14 mouse cellular contexts compared by ENCODE assay signal in the genomic region with DNA sequence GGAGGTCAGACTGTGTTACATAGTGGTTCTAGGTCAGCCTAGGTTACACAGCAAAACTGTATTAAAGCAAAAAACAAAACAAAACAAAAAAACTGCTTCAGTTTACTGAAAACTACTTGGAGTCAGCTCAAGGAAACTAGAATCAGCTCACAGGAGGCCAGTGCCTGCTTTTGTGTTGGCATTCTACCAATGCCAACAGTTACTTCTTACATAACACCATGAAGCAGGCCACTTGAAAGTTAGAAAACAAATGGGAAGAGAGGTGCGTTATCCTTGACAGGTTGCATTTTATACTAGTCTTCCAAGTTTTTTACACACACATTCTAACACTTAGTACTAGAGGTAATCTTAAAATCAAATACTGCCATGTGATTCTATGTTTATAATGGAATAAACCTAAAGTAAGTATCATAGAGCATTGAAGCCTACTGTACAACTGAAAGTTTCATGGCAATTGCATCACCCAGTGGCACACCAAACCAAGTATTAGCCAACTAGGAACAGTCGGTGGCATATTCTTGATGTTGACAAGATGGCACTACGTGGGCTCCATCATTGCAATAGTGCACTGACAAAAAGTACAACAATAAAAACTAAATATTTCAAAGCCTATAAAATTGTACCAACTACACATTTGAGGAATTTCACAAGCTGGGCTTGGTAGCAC. TPM values are rescaled to one million over a fixed set of nuclear protein-coding genes. Genes with fewer than 3 reads are reported as not detected.
A peak's percentile ranks its signal among the peaks of the same experiment; 100 is the strongest.
DNase-seq lines count a peak whose midpoint lies in the region; ATAC-seq and TF ChIP-seq lines count a peak whose summit lies in the region.
"Had no signal": no experiment of that assay in that cellular context is flagged by ENCODE, and none has a peak within 500 bp of the region (broad histone marks: within the 10 kb centered on the region; RNA-seq: fewer than 3 reads in every experiment).

No protein-coding gene starts in this region.

- H3K4me1 ChIP-seq in hindbrain, postnatal 0 days (ENCODE audit: insufficient read depth, low read length) = 0 out of 2 replicates have a peak, but pooled peaks cover 4% of the 10 kb centered on the region
- H3K4me1 ChIP-seq in hindbrain, embryonic 11.5 days (replicated peaks; ENCODE audit: control insufficient read depth, insufficient read depth, low read length) = no peaks in the 10 kb centered on the region
- H3K4me1 ChIP-seq in lung, embryonic 14.5 days (ENCODE audit: insufficient read depth) = no peaks in the 10 kb centered on the region
- peaks cover 2% of the 10 kb centered on the region; the same call in 1 of the 2 replicates for H3K4me1 ChIP-seq in small intestine, adult 2 months (ENCODE audit: control insufficient read depth, insufficient read depth, insufficient read length, low read length)
- no peaks in the 10 kb centered on the region for H3K4me1 ChIP-seq in forebrain, embryonic 14.5 days (ENCODE audit: control insufficient read depth, insufficient read depth, low read length)
- H3K4me1 ChIP-seq: embryonic facial prominence, embryonic 15.5 days; forebrain, embryonic 13.5 days; hindbrain, embryonic 13.5 days had no signal

- TF ChIP-seq POLR2A in small intestine, adult 2 months (IDR thresholded peaks at IDR 0.05; ENCODE audit: low read depth, low read length) = no peak

- DNase-seq in cerebellum, postnatal 14 days = no peak
- DNase-seq in hindbrain, postnatal 0 days (ENCODE audit: low spot score) = no peak
- no peak for DNase-seq in hindbrain, embryonic 11.5 days (ENCODE audit: low spot score)
- DNase-seq in lung, embryonic 14.5 days = peak; percentile 7
- DNase-seq in lung, postnatal 4 days = no peak
- DNase-seq in forebrain, embryonic 14.5 days (ENCODE audit: low spot score) = no peak

- no peaks in the 10 kb centered on the region for H3K27me3 ChIP-seq in hindbrain, postnatal 0 days (ENCODE audit: insufficient read depth, low read length)
- H3K27me3 ChIP-seq in hindbrain, embryonic 11.5 days (ENCODE audit: control insufficient read depth, insufficient read depth, low read length) = no peaks in the 10 kb centered on the region
- no peaks in the 10 kb centered on the region for H3K27me3 ChIP-seq in lung, embryonic 14.5 days (ENCODE audit: insufficient read depth, low read length)
- H3K27me3 ChIP-seq in small intestine, adult 2 months (ENCODE audit: control insufficient read depth, insufficient read depth, low read length) = no peaks in the 10 kb centered on the region
- H3K27me3 ChIP-seq in forebrain, embryonic 14.5 days (replicated peaks; ENCODE audit: control insufficient read depth, insufficient read depth, low read length) = no peaks in the 10 kb centered on the region
- H3K27me3 ChIP-seq: embryonic facial prominence, embryonic 15.5 days; forebrain, embryonic 13.5 days; hindbrain, embryonic 13.5 days; megakaryocyte, embryonic 14.5 days had no signal

- 0 out of 2 replicates have a peak, but pooled peaks have one; percentile 6 for ATAC-seq in cerebellum, adult (ENCODE audit: insufficient number of reproducible peaks, low FRiP score, low TSS enrichment)
- no peak for ATAC-seq in hindbrain, postnatal 0 days
- ATAC-seq in hindbrain, embryonic 11.5 days (ENCODE audit: low FRiP score) = no peak
- no peak for ATAC-seq in lung, embryonic 14.5 days (ENCODE audit: insufficient read depth)
- ATAC-seq in forebrain, embryonic 14.5 days = no peak
- ATAC-seq: forebrain, embryonic 13.5 days had no signal

- WGBS in hindbrain, postnatal 0 days = 91% methylated on average over 3 of the region's 3 CpGs
- WGBS in hindbrain, embryonic 11.5 days = 96% methylated on average over 3 of the region's 3 CpGs
- WGBS in lung, embryonic 14.5 days = 85% methylated on average over 3 of the region's 3 CpGs
- WGBS in small intestine, adult 2 months = 70% methylated on average over 3 of the region's 3 CpGs
- WGBS in forebrain, embryonic 14.5 days = 94% methylated on average over 3 of the region's 3 CpGs

- peak overlapping the region; percentile 36; the same call in 1 of the 2 replicates for H3K27ac ChIP-seq in hindbrain, postnatal 0 days
- no peak overlapping the region for H3K27ac ChIP-seq in hindbrain, embryonic 11.5 days (ENCODE audit: low read depth, low read length)
- H3K27ac ChIP-seq in lung, embryonic 14.5 days (ENCODE audit: low read depth) = no peak overlapping the region
- H3K27ac ChIP-seq in small intestine, adult 2 months (ENCODE audit: insufficient read depth, low read depth, low read length) = peak overlapping the region; percentile 56; the same call in 1 of the 2 replicates
- H3K27ac ChIP-seq in forebrain, embryonic 14.5 days (ENCODE audit: low read depth, low read length) = no peak overlapping the region
- H3K27ac ChIP-seq: embryonic facial prominence, embryonic 15.5 days; forebrain, embryonic 13.5 days had no signal

- no peak overlapping the region for H3K4me3 ChIP-seq in hindbrain, postnatal 0 days (ENCODE audit: low read length)
- no peak overlapping the region for H3K4me3 ChIP-seq in hindbrain, embryonic 11.5 days (ENCODE audit: low read depth, low read length)
- no peak overlapping the region for H3K4me3 ChIP-seq in lung, embryonic 14.5 days (ENCODE audit: low read depth, low read length)
- H3K4me3 ChIP-seq in small intestine, adult 2 months (ENCODE audit: low read depth, low read length) = no peak overlapping the region
- no peak overlapping the region for H3K4me3 ChIP-seq in forebrain, embryonic 14.5 days (ENCODE audit: low read depth, low read length)
- H3K4me3 ChIP-seq: embryonic facial prominence, embryonic 15.5 days; forebrain, embryonic 13.5 days; hindbrain, embryonic 13.5 days; megakaryocyte, embryonic 14.5 days had no signal

- no peaks in the 10 kb centered on the region for H3K9me3 ChIP-seq in hindbrain, postnatal 0 days (ENCODE audit: low read length)
- no peaks in the 10 kb centered on the region for H3K9me3 ChIP-seq in hindbrain, embryonic 11.5 days (ENCODE audit: control insufficient read depth, low read length)
- H3K9me3 ChIP-seq in lung, embryonic 14.5 days (ENCODE audit: low read depth, low read length) = no peaks in the 10 kb centered on the region
- no peaks in the 10 kb centered on the region for H3K9me3 ChIP-seq in forebrain, embryonic 14.5 days (replicated peaks; ENCODE audit: control insufficient read depth, low read length)
- H3K9me3 ChIP-seq: embryonic facial prominence, embryonic 15.5 days; forebrain, embryonic 13.5 days; hindbrain, embryonic 13.5 days; megakaryocyte, embryonic 14.5 days had no signal

- no peaks in the 10 kb centered on the region for H3K36me3 ChIP-seq in hindbrain, postnatal 0 days (ENCODE audit: insufficient read depth, low read length)
- H3K36me3 ChIP-seq in hindbrain, embryonic 11.5 days (ENCODE audit: control insufficient read depth, insufficient read depth, low read length) = no peaks in the 10 kb centered on the region
- no peaks in the 10 kb centered on the region for H3K36me3 ChIP-seq in lung, embryonic 14.5 days (ENCODE audit: insufficient read depth)
- H3K36me3 ChIP-seq in small intestine, adult 2 months (ENCODE audit: control insufficient read depth, insufficient read depth, low read length) = no peaks in the 10 kb centered on the region
- no peaks in the 10 kb centered on the region for H3K36me3 ChIP-seq in forebrain, embryonic 14.5 days (ENCODE audit: control insufficient read depth, insufficient read depth, low read length)
- H3K36me3 ChIP-seq: embryonic facial prominence, embryonic 15.5 days; hindbrain, embryonic 13.5 days had no signal

- TF ChIP-seq CTCF in hindbrain, postnatal 0 days (IDR thresholded peaks at IDR 0.05; ENCODE audit: low read depth) = no peak
- TF ChIP-seq CTCF in lung, embryonic 14.5 days (IDR thresholded peaks at IDR 0.05; ENCODE audit: low read depth) = no peak
- TF ChIP-seq CTCF in small intestine, adult 2 months (IDR thresholded peaks at IDR 0.05; ENCODE audit: extremely low read depth, insufficient read length, insufficient replicate concordance, low read depth, low read length) = no peak

- H3K9ac ChIP-seq in hindbrain, postnatal 0 days (replicated peaks; ENCODE audit: low read length) = no peak overlapping the region
- H3K9ac ChIP-seq in hindbrain, embryonic 11.5 days (ENCODE audit: low read depth, low read length) = no peak overlapping the region
- no peak overlapping the region for H3K9ac ChIP-seq in lung, embryonic 14.5 days
- no peak overlapping the region for H3K9ac ChIP-seq in forebrain, embryonic 14.5 days (ENCODE audit: low read length)
- H3K9ac ChIP-seq: embryonic facial prominence, embryonic 15.5 days; forebrain, embryonic 13.5 days; hindbrain, embryonic 13.5 days had no signal

- no peak overlapping the region for H3K4me2 ChIP-seq in hindbrain, postnatal 0 days (ENCODE audit: low read depth, low read length)
- no peak overlapping the region for H3K4me2 ChIP-seq in hindbrain, embryonic 11.5 days (replicated peaks; ENCODE audit: low read depth, low read length)
- no peak overlapping the region for H3K4me2 ChIP-seq in lung, embryonic 14.5 days
- no peak overlapping the region for H3K4me2 ChIP-seq in forebrain, embryonic 14.5 days (ENCODE audit: low read length)
- H3K4me2 ChIP-seq: embryonic facial prominence, embryonic 15.5 days; forebrain, embryonic 13.5 days; hindbrain, embryonic 13.5 days; liver, embryonic 11.5 days had no signal

RNA-seq across cellular contexts. Expression of gene Prkaa2, which starts 37.8 kb away (rescaled TPM):
- 16.9 and 19.3 TPM in 2 replicates for total RNA-seq in hindbrain, postnatal 0 days (2014; rRNA removed)
- polyA plus RNA-seq in hindbrain, postnatal 0 days (2015; fragmentation: Nextera tagmentation; extraction: Ambion mirVana) = 10.9 and 13.2 TPM in 2 replicates
- polyA plus RNA-seq in hindbrain, embryonic 11.5 days (2014; fragmentation: Nextera tagmentation; extraction: Ambion mirVana) = 5.0 TPM in 2 replicates
- polyA plus RNA-seq in lung, embryonic 14.5 days (2014; fragmentation: Nextera tagmentation; extraction: Ambion mirVana) = 1.2 and 1.9 TPM in 2 replicates
- 1.0 and 1.2 TPM in 2 replicates for polyA plus RNA-seq in small intestine, adult 2 months (2012; rRNA removed)
- polyA plus RNA-seq in forebrain, embryonic 14.5 days (2014; fragmentation: Nextera tagmentation; extraction: Ambion mirVana) = 9.8 and 12.8 TPM in 2 replicates
- total RNA-seq: monocyte, adult 5-6 weeks had no signal

Comparison
In these comparisons a context has a peak if more than half of its experiments do, and no peak if none do; other contexts are left out.
1. H3K27ac ChIP-seq: peak in hindbrain, postnatal 0 days (single experiment) and small intestine, adult 2 months (single experiment); none in hindbrain, embryonic 11.5 days (single experiment), lung, embryonic 14.5 days (single experiment) and forebrain, embryonic 14.5 days (single experiment).